Mouse (Mus musculus): ENCODE data around the gene Elf3. TPM values are rescaled to one million over a fixed set of nuclear protein-coding genes. Genes with fewer than 3 reads are reported as not detected.

Gene Elf3
- polyA plus RNA-seq, 1 experiment = 4.6 TPM

GRCm38 (mm10) chr1:135208716-135209115 is 49.7 kb downstream of the Elf3 start:
- Histone ChIP-seq H3K27ac (ENCODE audit: control insufficient read depth, insufficient read depth, low read length) (no peak overlapping the region), H3K36me3 (ENCODE audit: control insufficient read depth, insufficient read depth, low read length) (no peaks in the 10 kb centered on the region), H3K27me3 (ENCODE audit: control insufficient read depth, insufficient read depth, low read length) (no peaks in the 10 kb centered on the region), H3K4me1 (replicated peaks; ENCODE audit: control insufficient read depth, insufficient read depth, low read length) (no peaks in the 10 kb centered on the region), H3K4me3 (ENCODE audit: control insufficient read depth, insufficient read depth, low read length) (no peak overlapping the region)
- DNase-seq = no peak
- TF ChIP-seq POLR2A (IDR thresholded peaks at IDR 0.05; ENCODE audit: control insufficient read depth, extremely low read depth, insufficient read depth, low read length, poor library complexity) = no peak
- no peak for TF ChIP-seq CTCF (IDR thresholded peaks at IDR 0.05; ENCODE audit: borderline replicate concordance, control insufficient read depth, extremely low read depth, insufficient read depth, low read length, poor library complexity)
- 94% methylated on average over 9 of the region's 9 CpGs for WGBS

- Histone ChIP-seq H3K27ac (ENCODE audit: control insufficient read depth, insufficient read depth, low read length) (no peak overlapping the region), H3K4me1 (replicated peaks; ENCODE audit: control insufficient read depth, insufficient read depth, low read length) (no peaks in the 10 kb centered on the region), H3K27me3 (ENCODE audit: control insufficient read depth, insufficient read depth, low read length) (no peaks in the 10 kb centered on the region), H3K4me3 (ENCODE audit: control insufficient read depth, insufficient read depth, low read length) (no peak overlapping the region), H3K36me3 (ENCODE audit: control insufficient read depth, insufficient read depth, low read length) (no peaks in the 10 kb centered on the region)
- WGBS = 97% methylated on average over 14 of the region's 14 CpGs
- TF ChIP-seq CTCF (IDR thresholded peaks at IDR 0.05; ENCODE audit: borderline replicate concordance, control insufficient read depth, extremely low read depth, insufficient read depth, low read length, poor library complexity) (no peak), POLR2A (IDR thresholded peaks at IDR 0.05; ENCODE audit: control insufficient read depth, extremely low read depth, insufficient read depth, low read length, poor library complexity) (no peak)
- no peak for DNase-seq
Observed at GRCm38 (mm10) chr1:135206586-135207339, 51.6 kb downstream of the Elf3 start.

- Histone ChIP-seq H3K4me1 (replicated peaks; ENCODE audit: control insufficient read depth, insufficient read depth, low read length) (no peaks in the 10 kb centered on the region), H3K4me3 (ENCODE audit: control insufficient read depth, insufficient read depth, low read length) (no peak overlapping the region), H3K36me3 (ENCODE audit: control insufficient read depth, insufficient read depth, low read length) (no peaks in the 10 kb centered on the region), H3K27ac (ENCODE audit: control insufficient read depth, insufficient read depth, low read length) (no peak overlapping the region), H3K27me3 (ENCODE audit: control insufficient read depth, insufficient read depth, low read length) (no peaks in the 10 kb centered on the region)
- 92% methylated on average over 4 of the region's 4 CpGs for WGBS
- DNase-seq = no peak
- TF ChIP-seq CTCF (IDR thresholded peaks at IDR 0.05; ENCODE audit: borderline replicate concordance, control insufficient read depth, extremely low read depth, insufficient read depth, low read length, poor library complexity) = no peak
- no peak for TF ChIP-seq POLR2A (IDR thresholded peaks at IDR 0.05; ENCODE audit: control insufficient read depth, extremely low read depth, insufficient read depth, low read length, poor library complexity)
Observed at GRCm38 (mm10) chr1:135205257-135205656, 53.1 kb downstream of the Elf3 start.

- 85% methylated on average over 12 of the region's 12 CpGs for WGBS
Observed at GRCm38 (mm10) chr1:135204196-135205126, 53.9 kb downstream of the Elf3 start.

More at GRCm38 (mm10) chr1:135204196-135205126, 53.9 kb downstream of the Elf3 start:
- Histone ChIP-seq H3K4me1 (replicated peaks; ENCODE audit: control insufficient read depth, insufficient read depth, low read length) (peaks cover under 1% of the 10 kb centered on the region; the same call in 1 of the 2 replicates), H3K36me3 (ENCODE audit: control insufficient read depth, insufficient read depth, low read length) (no peaks in the 10 kb centered on the region), H3K4me3 (ENCODE audit: control insufficient read depth, insufficient read depth, low read length) (no peak overlapping the region), H3K27me3 (ENCODE audit: control insufficient read depth, insufficient read depth, low read length) (no peaks in the 10 kb centered on the region), H3K27ac (ENCODE audit: control insufficient read depth, insufficient read depth, low read length) (no peak overlapping the region)
- no peak for DNase-seq
- TF ChIP-seq CTCF (IDR thresholded peaks at IDR 0.05; ENCODE audit: borderline replicate concordance, control insufficient read depth, extremely low read depth, insufficient read depth, low read length, poor library complexity) (no peak), POLR2A (IDR thresholded peaks at IDR 0.05; ENCODE audit: control insufficient read depth, extremely low read depth, insufficient read depth, low read length, poor library complexity) (no peak)

Other genes with a start within 250 kb of the Elf3 start
- gene Lgr6, start 153.3 kb downstream of the Elf3 start, polyA plus RNA-seq (2012; rRNA removed) = 1.3 and 1.5 TPM in 2 replicates
- 219 and 275 TPM in 2 replicates for gene Ptpn7, start 125.9 kb downstream of the Elf3 start, polyA plus RNA-seq (2012; rRNA removed)
- 54.7 and 59.4 TPM in 2 replicates for gene Arl8a, start 111.7 kb downstream of the Elf3 start, polyA plus RNA-seq (2012; rRNA removed)
- 0.50 and 0.77 TPM in 2 replicates for gene Gpr37l1, start 90.9 kb downstream of the Elf3 start, polyA plus RNA-seq (2012; rRNA removed)
- 32.0 and 37.2 TPM in 2 replicates for gene Rnpep, start 25.5 kb upstream of the Elf3 start, polyA plus RNA-seq (2012; rRNA removed)
- 44.8 and 50.3 TPM in 2 replicates for gene Timm17a, start 55.2 kb upstream of the Elf3 start, polyA plus RNA-seq (2012; rRNA removed)
- gene Lmod1, start 66.2 kb upstream of the Elf3 start, polyA plus RNA-seq (2012; rRNA removed) = 2.4 and 3.4 TPM in 2 replicates
- gene Shisa4, start 116.7 kb upstream of the Elf3 start, polyA plus RNA-seq (2012; rRNA removed) = 18.0 and 26.4 TPM in 2 replicates
- gene Ipo9, start 171.9 kb upstream of the Elf3 start, polyA plus RNA-seq (2012; rRNA removed) = 166 and 184 TPM in 2 replicates

All from thymus, adult 2 months (tissue).